ENCODE assay signal across 13 mouse cellular contexts in the genomic region with DNA sequence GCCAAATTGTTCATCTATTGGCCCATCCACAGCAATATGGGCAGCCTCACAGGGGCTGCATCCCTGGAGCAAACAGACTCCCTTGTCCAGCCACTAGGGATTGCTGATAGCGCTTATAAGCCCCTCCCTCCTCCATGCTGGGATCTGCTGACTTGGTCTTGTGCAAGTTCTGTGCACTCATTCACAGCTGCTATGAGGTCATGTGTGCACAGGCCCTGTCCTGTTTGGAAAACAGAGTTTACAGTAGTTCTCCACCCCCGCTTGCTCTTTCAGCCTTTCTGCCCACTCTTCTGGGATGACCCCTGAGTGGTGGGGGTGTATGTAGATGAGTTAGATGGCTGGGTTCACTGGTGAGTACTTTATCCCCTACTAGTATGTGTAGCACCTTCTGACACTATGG.
DNase-seq lines count a peak whose midpoint lies in the region; ATAC-seq and TF ChIP-seq lines count a peak whose summit lies in the region.
"Had no signal": no experiment of that assay in that cellular context is flagged by ENCODE, and none has a peak within 500 bp of the region (broad histone marks: within the 10 kb centered on the region; RNA-seq: fewer than 3 reads in every experiment).

No protein-coding gene starts in this region.

- no peak overlapping the region for H3K4me3 ChIP-seq in liver, adult 2 months (ENCODE audit: insufficient read depth, low read depth, low read length)
- H3K4me3 ChIP-seq in liver, embryonic 14.5 days (ENCODE audit: insufficient read depth in 1 of 2, low read depth in 2 of 2, low read length in 2 of 2), result no peak overlapping the region
- H3K4me3 ChIP-seq in stomach, postnatal 0 days (ENCODE audit: low read depth, low read length), result no peak overlapping the region
- H3K4me3 ChIP-seq in midbrain, embryonic 11.5 days (ENCODE audit: low read depth, low read length), result no peak overlapping the region
- H3K4me3 ChIP-seq: embryonic facial prominence, embryonic 15.5 days had no signal

- H3K9ac ChIP-seq in liver, adult 2 months (ENCODE audit: low read depth, low read length), result no peak overlapping the region
- H3K9ac ChIP-seq in liver, embryonic 14.5 days (replicated peaks), result no peak overlapping the region
- no peak overlapping the region for H3K9ac ChIP-seq in stomach, postnatal 0 days (ENCODE audit: low read length)
- no peak overlapping the region for H3K9ac ChIP-seq in midbrain, embryonic 11.5 days (ENCODE audit: low read length)
- H3K9ac ChIP-seq: embryonic facial prominence, embryonic 15.5 days; lung, embryonic 14.5 days had no signal

- no peak for TF ChIP-seq CTCF in liver, adult 2 months (IDR thresholded peaks at IDR 0.05; ENCODE audit: low read depth, low read length)
- TF ChIP-seq CTCF in liver, embryonic 14.5 days (IDR thresholded peaks at IDR 0.05; ENCODE audit: low read depth), result no peak
- peak; percentile 22; the same call in 1 of the 2 replicates for TF ChIP-seq CTCF in stomach, postnatal 0 days (IDR thresholded peaks at IDR 0.05; ENCODE audit: low read depth)

- H3K36me3 ChIP-seq in liver, adult 2 months (ENCODE audit: control insufficient read depth, insufficient read depth, low read length), result peaks cover 15% of the 10 kb centered on the region
- H3K36me3 ChIP-seq in liver, embryonic 14.5 days (replicated peaks; ENCODE audit: control insufficient read depth, insufficient read depth, low read depth), result no peaks in the 10 kb centered on the region
- no peaks in the 10 kb centered on the region for H3K36me3 ChIP-seq in stomach, postnatal 0 days (ENCODE audit: control insufficient read depth, insufficient read depth, low read length)
- no peaks in the 10 kb centered on the region for H3K36me3 ChIP-seq in midbrain, embryonic 11.5 days (ENCODE audit: control insufficient read depth, insufficient read depth, low read length)
- H3K36me3 ChIP-seq: embryonic facial prominence, embryonic 15.5 days had no signal

- no peaks in the 10 kb centered on the region for H3K9me3 ChIP-seq in liver, embryonic 14.5 days (ENCODE audit: control insufficient read depth, low read length)
- no peaks in the 10 kb centered on the region for H3K9me3 ChIP-seq in stomach, postnatal 0 days (ENCODE audit: control insufficient read depth, low read length)
- H3K9me3 ChIP-seq in midbrain, embryonic 11.5 days (ENCODE audit: control insufficient read depth, low read length), result no peaks in the 10 kb centered on the region
- H3K9me3 ChIP-seq: embryonic facial prominence, embryonic 15.5 days had no signal

- ATAC-seq in common myeloid progenitor, adult 5-6 weeks (replicated peaks; ENCODE audit: low read depth, poor library complexity, severe bottlenecking), result peak; percentile 40; the same call in 1 of the 2 replicates
- peak; percentile 43 for ATAC-seq in liver, embryonic 14.5 days (ENCODE audit: insufficient read depth)
- ATAC-seq in stomach, postnatal 0 days (ENCODE audit: low FRiP score, low TSS enrichment), result peak; percentile 78
- no peak for ATAC-seq in midbrain, embryonic 11.5 days (ENCODE audit: low FRiP score)

- DNase-seq in liver, adult 2 months (ENCODE audit: extremely low read depth, low read depth, low spot score), result peak; percentile 56
- DNase-seq in liver, result no peak
- DNase-seq in liver, embryonic 14.5 days (ENCODE audit: low read depth in 3 of 3, low spot score in 3 of 3), result no peak
- no peak for DNase-seq in stomach, postnatal 0 days (ENCODE audit: low spot score)
- no peak for DNase-seq in adrenal gland, adult 2 months
- no peak for DNase-seq in midbrain, embryonic 11.5 days (ENCODE audit: low spot score, missing footprints)
- DNase-seq: adrenal gland, postnatal 25 days; cerebellum, adult 9-10 months; kidney, adult 9 months; layer of hippocampus, adult 9-11 months; lung, embryonic 14.5 days had no signal

- TF ChIP-seq EP300 in liver, embryonic 14.5 days (IDR thresholded peaks at IDR 0.05; ENCODE audit: low read depth), result no peak
- no peak for TF ChIP-seq EP300 in stomach, postnatal 0 days (optimal IDR thresholded peaks at IDR 0.05)

- H3K4me1 ChIP-seq in liver, adult 2 months (ENCODE audit: control insufficient read depth, insufficient read depth, low read length), result no peaks in the 10 kb centered on the region; the same call in none of the 2 replicates
- peaks cover 0 to 3% of the 10 kb centered on the region in 2 experiments; a peak in 1 of 4 replicates for H3K4me1 ChIP-seq in liver, embryonic 14.5 days (replicated peaks; ENCODE audit: control insufficient read depth in 2 of 2, insufficient read depth in 2 of 2, low read length in 1 of 2)
- no peaks in the 10 kb centered on the region for H3K4me1 ChIP-seq in stomach, postnatal 0 days (replicated peaks; ENCODE audit: control insufficient read depth, insufficient read depth)
- H3K4me1 ChIP-seq in midbrain, embryonic 11.5 days (ENCODE audit: control insufficient read depth, insufficient read depth, low read length), result peaks cover 11% of the 10 kb centered on the region

- no peak overlapping the region for H3K4me2 ChIP-seq in liver, embryonic 14.5 days (ENCODE audit: low read depth)
- H3K4me2 ChIP-seq in stomach, postnatal 0 days (replicated peaks; ENCODE audit: low read depth), result no peak overlapping the region
- no peak overlapping the region for H3K4me2 ChIP-seq in midbrain, embryonic 11.5 days
- H3K4me2 ChIP-seq: embryonic facial prominence, embryonic 15.5 days; lung, embryonic 14.5 days had no signal

- no peaks in the 10 kb centered on the region for H3K27me3 ChIP-seq in liver, adult 2 months (ENCODE audit: control insufficient read depth, insufficient read depth, low read length)
- H3K27me3 ChIP-seq in liver, embryonic 14.5 days (ENCODE audit: control insufficient read depth, insufficient read depth, low read length), result no peaks in the 10 kb centered on the region
- no peaks in the 10 kb centered on the region for H3K27me3 ChIP-seq in stomach, postnatal 0 days (ENCODE audit: control insufficient read depth, insufficient read depth, low read length)
- H3K27me3 ChIP-seq in midbrain, embryonic 11.5 days (ENCODE audit: control insufficient read depth, insufficient read depth, low read length), result no peaks in the 10 kb centered on the region
- H3K27me3 ChIP-seq: embryonic facial prominence, embryonic 15.5 days had no signal

- WGBS in liver, adult 2 months, result 22% methylated on average over 2 of the region's 2 CpGs
- 56% methylated on average over 2 of the region's 2 CpGs for WGBS in liver, embryonic 14.5 days (ENCODE audit: insufficient replicate concordance)
- WGBS in stomach, postnatal 0 days, result 65% methylated on average over 2 of the region's 2 CpGs
- WGBS in midbrain, embryonic 11.5 days, result 79% methylated on average over 2 of the region's 2 CpGs

- no peaks in the 10 kb centered on the region for H3K79me2 ChIP-seq in liver, adult 2 months (ENCODE audit: control insufficient read depth, insufficient read depth, low read length)

- H3K27ac ChIP-seq in liver, adult 2 months (replicated peaks; ENCODE audit: insufficient read depth, low read depth, low read length), result no peak overlapping the region
- no peak overlapping the region for H3K27ac ChIP-seq in liver, embryonic 14.5 days
- H3K27ac ChIP-seq in stomach, postnatal 0 days (replicated peaks), result no peak overlapping the region
- H3K27ac ChIP-seq in midbrain, embryonic 11.5 days (ENCODE audit: low read depth, low read length), result no peak overlapping the region
- H3K27ac ChIP-seq: embryonic facial prominence, embryonic 15.5 days had no signal

- no peak for TF ChIP-seq POLR2A in liver, adult 2 months (IDR thresholded peaks at IDR 0.05; ENCODE audit: extremely low read depth, insufficient read depth, low read length)
